In the genomic region with DNA sequence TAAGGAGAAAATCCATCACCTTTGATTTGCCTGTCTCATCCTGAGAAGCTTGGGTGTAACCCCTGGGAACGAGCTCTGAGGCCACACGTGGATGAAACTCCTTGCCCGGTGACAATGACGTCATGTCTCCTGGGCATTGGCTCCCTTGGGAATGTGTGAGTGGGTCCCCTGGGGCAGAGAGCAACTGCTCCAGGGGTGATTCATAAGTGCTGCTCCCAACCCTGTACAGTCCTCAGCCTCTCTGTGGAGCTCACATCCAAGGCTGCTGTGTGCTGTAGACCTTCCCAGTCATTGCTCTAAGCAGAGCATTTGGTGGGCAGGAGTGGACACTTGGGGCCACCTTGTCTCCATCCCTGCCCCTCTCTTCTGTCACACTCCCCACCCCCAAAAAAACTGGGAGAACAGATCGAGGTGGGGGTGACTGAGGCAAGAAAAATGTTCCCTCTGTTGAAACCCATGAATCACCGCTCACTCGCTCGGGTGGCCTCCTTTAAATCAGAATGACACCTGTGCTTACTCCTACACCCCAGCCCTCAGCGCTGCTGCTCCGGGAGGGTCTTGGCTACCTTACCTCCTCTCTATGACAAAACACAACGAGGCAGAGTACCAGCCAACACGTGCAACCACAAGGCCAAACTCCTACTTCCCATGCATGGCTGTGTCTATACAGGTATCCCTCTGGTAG, we compare ENCODE assay signal across 16 mouse cellular contexts.
DNase-seq lines count a peak whose midpoint lies in the region; ATAC-seq and TF ChIP-seq lines count a peak whose summit lies in the region.
"Had no signal": no experiment of that assay in that cellular context is flagged by ENCODE, and none has a peak within 500 bp of the region (broad histone marks: within the 10 kb centered on the region; RNA-seq: fewer than 3 reads in every experiment).

No protein-coding gene starts in this region.

- H3K79me3 ChIP-seq in C2C12 (ENCODE audit: low read depth), result no peaks in the 10 kb centered on the region

- H3K79me2 ChIP-seq in C2C12 (ENCODE audit: control insufficient read depth, insufficient read depth), result no peaks in the 10 kb centered on the region

- H3K4me1 ChIP-seq in hindbrain, embryonic 12.5 days, result peaks cover 51% of the 10 kb centered on the region
- peaks cover 10% of the 10 kb centered on the region; the same call in 1 of the 2 replicates for H3K4me1 ChIP-seq in cerebellum, adult 2 months (ENCODE audit: control insufficient read depth, insufficient read depth, low read length)

- ATAC-seq in hindbrain, embryonic 12.5 days (ENCODE audit: low FRiP score), result no peak
- ATAC-seq: forebrain, embryonic 15.5 days; liver, postnatal 0 days had no signal

- TF ChIP-seq POLR2A in cerebellum, adult 2 months (IDR thresholded peaks at IDR 0.05; ENCODE audit: borderline replicate concordance, insufficient read depth, low read length), result no peak

- H3K4me3 ChIP-seq in C2C12 (ENCODE audit: insufficient read depth, poor library complexity, severe bottlenecking), result no peak overlapping the region
- no peak overlapping the region for H3K4me3 ChIP-seq in hindbrain, embryonic 12.5 days
- no peak overlapping the region for H3K4me3 ChIP-seq in cerebellum, adult 2 months (replicated peaks; ENCODE audit: insufficient read depth, low read depth, low read length)
- H3K4me3 ChIP-seq: embryonic facial prominence, embryonic 15.5 days; forebrain, embryonic 15.5 days; heart, embryonic 12.5 days; limb, embryonic 12.5 days had no signal

- H3ac ChIP-seq in C2C12 (ENCODE audit: control insufficient read depth, insufficient read length, low read depth), result no peak overlapping the region

- no peak overlapping the region for H3K27ac ChIP-seq in hindbrain, embryonic 12.5 days
- H3K27ac ChIP-seq in cerebellum, adult 2 months (ENCODE audit: insufficient read depth, low read length), result no peak overlapping the region
- H3K27ac ChIP-seq: embryonic facial prominence, embryonic 15.5 days; forebrain, embryonic 15.5 days; limb, embryonic 12.5 days had no signal

- H3K9ac ChIP-seq in hindbrain, embryonic 12.5 days, result no peak overlapping the region
- H3K9ac ChIP-seq: embryonic facial prominence, embryonic 15.5 days; forebrain, embryonic 15.5 days; heart, embryonic 12.5 days; limb, embryonic 12.5 days; liver, postnatal 0 days had no signal

- H3K27me3 ChIP-seq in C2C12 (ENCODE audit: control insufficient read depth, insufficient read depth, insufficient read length), result no peaks in the 10 kb centered on the region
- no peaks in the 10 kb centered on the region for H3K27me3 ChIP-seq in hindbrain, embryonic 12.5 days
- no peaks in the 10 kb centered on the region for H3K27me3 ChIP-seq in cerebellum, adult 2 months (ENCODE audit: control insufficient read depth, insufficient read depth, low read length)
- H3K27me3 ChIP-seq: embryonic facial prominence, embryonic 15.5 days; forebrain, embryonic 15.5 days; limb, embryonic 12.5 days had no signal

- no peak overlapping the region for H3K4me2 ChIP-seq in hindbrain, embryonic 12.5 days (replicated peaks)
- H3K4me2 ChIP-seq: embryonic facial prominence, embryonic 15.5 days; forebrain, embryonic 15.5 days; heart, embryonic 12.5 days; limb, embryonic 12.5 days had no signal

- TF ChIP-seq CTCF in C2C12 (IDR thresholded peaks at IDR 0.05; ENCODE audit: control insufficient read depth, insufficient read depth, insufficient read length), result no peak
- no peak for TF ChIP-seq CTCF in cerebellum, adult 2 months (IDR thresholded peaks at IDR 0.05; ENCODE audit: borderline replicate concordance, insufficient read depth, low read depth, low read length)

- H3K36me3 ChIP-seq in C2C12 (ENCODE audit: control insufficient read depth, insufficient read depth), result no peaks in the 10 kb centered on the region
- H3K36me3 ChIP-seq in hindbrain, embryonic 12.5 days, result no peaks in the 10 kb centered on the region
- H3K36me3 ChIP-seq: embryonic facial prominence, embryonic 15.5 days; forebrain, embryonic 15.5 days; heart, embryonic 12.5 days had no signal

- DNase-seq in layer of hippocampus, adult 11-12 months (ENCODE audit: low spot score), result peak; percentile 45
- DNase-seq in layer of hippocampus, postnatal 25 days (ENCODE audit: extremely low spot score in 1 of 2, low spot score in 1 of 2), result no peak
- peak; percentile 38 for DNase-seq in adrenal gland, postnatal 10 days
- peak; percentile 20 to 29 for DNase-seq in layer of hippocampus, postnatal 14 days (ENCODE audit: low spot score in 2 of 2)
- no peak for DNase-seq in urinary bladder, postnatal 14 days (ENCODE audit: low spot score)
- no peak for DNase-seq in cerebellum, adult 2 months
- DNase-seq: gastrocnemius, postnatal 14 days; kidney, adult 8-10 months; liver, postnatal 0 days; thymus, postnatal 25 days had no signal

- WGBS in hindbrain, embryonic 12.5 days, result 83% methylated on average over 12 of the region's 12 CpGs
- 76% methylated on average over 12 of the region's 12 CpGs for WGBS in cerebellum, adult 2 months

- H3K9me3 ChIP-seq in hindbrain, embryonic 12.5 days (replicated peaks), result no peaks in the 10 kb centered on the region
- H3K9me3 ChIP-seq: embryonic facial prominence, embryonic 15.5 days; forebrain, embryonic 15.5 days; heart, embryonic 12.5 days; limb, embryonic 12.5 days had no signal

TF ChIP-seq in C2C12, 6 proteins besides CTCF, POLR2A, EP300 and RAD21:
- TF ChIP-seq MAX (IDR thresholded peaks at IDR 0.05), result peak; percentile 50
- peak; percentile 53 for TF ChIP-seq MYOD1 (IDR thresholded peaks at IDR 0.05; ENCODE audit: control insufficient read depth, insufficient read length, low read depth)
- peak; percentile 10 for TF ChIP-seq CEBPB (IDR thresholded peaks at IDR 0.05; ENCODE audit: low read depth)
- TF ChIP-seq MYOG (IDR thresholded peaks at IDR 0.05; ENCODE audit: control insufficient read depth, extremely low read depth, insufficient read length), result no peak
- peak; percentile 52 for TF ChIP-seq FOSL1 (IDR thresholded peaks at IDR 0.05; ENCODE audit: insufficient read depth, low read length, poor library complexity, severe bottlenecking)
- TF ChIP-seq USF1 (IDR thresholded peaks at IDR 0.05; ENCODE audit: low read depth), result peak; percentile 15

Comparison
In these comparisons a context has a peak if more than half of its experiments do, and no peak if none do; other contexts are left out.
1. DNase-seq: peak in layer of hippocampus, adult 11-12 months (single experiment), adrenal gland, postnatal 10 days (single experiment) and layer of hippocampus, postnatal 14 days (2 of 2); none in layer of hippocampus, postnatal 25 days (0 of 2), urinary bladder, postnatal 14 days (single experiment) and cerebellum, adult 2 months (0 of 2).